Mouse (Mus musculus): ENCODE measurements at regions not wholly inside any gene's neighbourhood (a gene's known extent, or its start where the extent isn't known, plus 50 kb on each side); places are given as distances from the start of the nearest gene placed in this dataset.

DNA sequence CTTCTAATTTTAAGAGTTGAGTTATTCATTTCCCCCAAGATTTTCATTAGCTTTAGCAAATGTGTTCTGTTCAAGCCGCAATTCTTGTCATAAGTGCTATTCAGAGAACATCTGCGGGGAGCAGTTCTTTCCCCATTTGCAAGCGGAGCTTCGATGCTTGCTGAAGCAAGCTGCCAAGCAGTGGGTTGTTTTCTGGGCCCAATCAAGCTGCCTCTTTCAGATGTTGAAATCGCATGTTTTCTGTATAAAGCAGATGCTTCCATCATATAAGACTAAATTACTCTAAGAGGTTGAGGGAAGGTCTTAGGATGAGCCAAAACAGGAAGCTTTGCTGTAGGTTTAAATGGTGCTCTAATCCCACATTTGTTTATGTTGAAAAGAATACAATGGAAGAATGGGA, 547.4 kb downstream of the Abca13 start:
- DNase-seq, result no peak

DNA sequence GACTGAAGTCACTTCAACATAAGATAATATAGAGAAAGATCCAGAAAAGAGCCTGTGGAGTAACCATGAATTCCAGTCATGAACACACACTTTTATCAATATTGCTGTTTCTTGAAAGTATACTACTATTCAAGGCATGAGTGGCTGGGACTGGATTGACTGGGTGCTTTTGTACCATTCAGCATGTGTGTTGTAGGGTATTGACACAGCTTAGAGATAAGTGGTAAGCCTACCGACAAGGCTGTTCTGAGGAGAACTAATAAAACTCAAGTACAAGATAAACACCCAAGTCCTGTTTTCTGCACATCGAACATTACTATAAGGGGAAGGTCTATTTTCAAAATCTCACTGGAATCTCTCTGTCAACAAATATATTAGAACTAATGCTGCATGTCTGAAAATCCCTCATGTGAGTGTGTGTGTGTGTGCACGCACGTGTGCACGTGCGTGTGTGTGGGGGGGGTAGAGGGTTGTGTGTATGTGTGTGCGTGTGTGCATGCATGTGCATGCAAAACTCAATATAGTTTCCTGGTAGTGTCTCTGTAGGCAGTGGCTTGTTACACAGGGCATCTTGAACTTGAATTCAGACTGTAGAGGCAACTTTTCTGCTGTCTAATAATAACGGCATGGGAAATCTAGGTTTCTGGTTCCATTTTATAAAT, 588.6 kb downstream of the Abca13 start:
- no peak for DNase-seq

DNA sequence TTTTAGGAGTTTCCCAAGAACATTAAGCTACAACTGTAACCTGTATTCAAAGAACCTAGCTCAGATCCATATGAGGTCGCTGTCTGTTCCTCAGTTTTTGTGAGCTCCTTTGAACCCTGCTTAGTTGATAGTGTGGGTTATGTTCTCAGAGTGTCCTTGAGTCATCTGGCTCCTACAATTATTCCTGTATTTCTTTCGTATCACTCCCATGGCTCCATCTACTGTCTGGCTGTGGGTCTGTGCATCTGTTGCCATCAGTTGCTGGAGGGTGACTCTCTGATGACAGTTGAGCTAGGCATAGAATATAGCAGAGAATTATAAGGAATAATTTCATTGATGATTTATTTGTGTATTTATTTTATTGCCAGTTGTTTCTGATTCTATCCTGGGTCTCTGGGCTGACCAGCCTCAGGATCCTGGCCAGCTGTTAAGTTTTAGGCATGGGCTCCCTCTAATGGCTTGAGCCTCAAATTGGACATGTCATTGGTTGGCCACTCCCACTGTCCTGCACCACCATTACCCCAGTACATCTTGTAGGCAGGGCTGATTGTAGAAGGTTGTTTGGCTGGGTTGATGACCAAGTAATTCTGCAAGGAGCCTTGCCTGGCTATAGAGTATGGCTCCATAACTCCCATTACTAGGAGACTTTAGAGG, 601.6 kb downstream of the Abca13 start:
- peak; percentile 1 for DNase-seq

DNA sequence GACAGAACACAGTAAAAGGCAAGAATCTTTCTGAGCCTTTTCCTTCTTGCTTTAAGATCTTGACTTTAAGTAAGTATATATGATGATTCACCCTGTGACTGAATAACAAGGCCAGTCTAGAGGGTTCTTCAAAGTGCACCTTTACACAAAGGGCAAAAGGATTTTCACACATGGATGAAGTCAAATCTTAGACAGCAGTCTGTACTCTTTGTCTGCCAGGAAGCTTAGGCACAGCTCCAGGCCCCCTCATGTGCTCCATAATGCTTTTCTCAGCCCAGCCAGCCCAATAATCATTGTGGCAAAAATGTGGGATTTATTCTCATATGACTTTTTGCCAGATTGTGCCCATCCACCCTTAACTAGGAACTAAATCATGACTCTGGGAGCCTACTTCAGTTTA, 647.9 kb downstream of the Abca13 start:
- DNase-seq, result no peak

DNA sequence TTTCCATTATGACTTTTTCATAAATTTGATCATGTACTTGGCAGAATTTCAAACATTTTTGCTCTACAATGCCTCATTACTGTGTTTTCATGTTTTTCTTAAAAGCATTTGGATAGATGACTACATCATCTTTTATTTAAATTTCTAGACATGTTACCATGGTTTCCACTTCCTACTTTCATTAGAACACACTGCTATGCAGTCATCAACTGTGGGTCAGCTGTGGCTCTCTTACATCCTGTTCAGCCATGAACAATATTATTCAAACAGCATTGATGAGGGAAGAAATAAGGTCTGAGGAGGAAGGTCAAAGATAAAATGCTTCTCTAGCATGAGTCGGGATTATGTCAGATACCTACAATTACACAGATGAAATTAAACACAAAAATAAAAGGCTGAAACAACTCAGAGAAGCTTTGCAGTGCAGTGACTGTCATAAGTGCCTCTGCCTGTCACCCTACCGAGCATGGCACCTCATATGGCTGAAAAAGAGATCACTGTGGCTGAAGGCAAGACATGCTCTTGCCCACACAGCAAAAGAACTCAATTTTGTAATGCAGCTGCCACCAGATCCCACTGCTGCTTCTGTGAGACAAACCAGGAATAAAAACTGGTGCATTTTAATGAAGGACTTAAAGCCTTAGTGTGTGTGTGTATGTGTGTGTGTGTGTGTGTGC, 676.9 kb downstream of the Abca13 start:
- no peak for DNase-seq
